Mouse (Mus musculus) c-Kit-negative CD71-positive TER-119-positive erythroid progenitor cells, embryonic 14.5 days (primary cell): ENCODE data around the gene Ccnd3.
A peak's percentile ranks its signal among the peaks of the same experiment; 100 is the strongest.

Experiments
- DNase-seq: peaks from one replicate; pipeline ENCODE4 v3.0.0-alpha.2; 2013; ENCODE audit warnings: low read depth, low spot score

Ccnd3 gene

DNA sequence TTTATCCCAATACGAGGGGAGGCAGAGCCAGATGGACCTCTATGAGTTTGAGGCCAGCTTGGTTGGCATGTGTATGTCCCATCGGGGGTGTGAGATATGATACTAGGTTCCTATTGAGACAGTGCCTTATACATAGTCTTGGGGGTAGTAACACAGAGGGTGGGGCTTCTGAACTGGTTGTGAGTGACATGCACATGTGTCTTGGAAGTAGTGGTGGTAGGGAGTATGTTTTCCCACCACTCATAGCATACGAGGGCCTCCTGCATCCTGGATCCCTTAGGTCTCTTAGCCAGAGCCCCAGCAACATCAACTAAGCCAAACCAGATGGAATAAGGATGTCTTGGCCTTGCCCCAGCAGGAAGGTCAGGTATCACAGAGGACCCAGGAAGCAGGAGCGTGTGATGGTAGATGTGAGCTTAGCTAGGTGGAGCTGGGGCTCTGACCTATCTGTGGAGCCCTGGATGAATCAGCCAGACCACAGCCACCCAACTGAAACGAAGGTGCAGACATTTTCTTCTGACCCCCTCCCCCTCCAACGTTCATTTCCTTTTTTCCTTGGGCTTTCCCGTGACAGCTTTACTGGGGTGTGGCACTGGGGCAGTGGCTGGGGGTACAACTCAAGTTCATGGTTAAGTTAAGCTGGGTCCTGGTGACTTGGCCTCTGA lies 10.5 kb downstream of the Ccnd3 start:
- no peak for DNase-seq

DNA sequence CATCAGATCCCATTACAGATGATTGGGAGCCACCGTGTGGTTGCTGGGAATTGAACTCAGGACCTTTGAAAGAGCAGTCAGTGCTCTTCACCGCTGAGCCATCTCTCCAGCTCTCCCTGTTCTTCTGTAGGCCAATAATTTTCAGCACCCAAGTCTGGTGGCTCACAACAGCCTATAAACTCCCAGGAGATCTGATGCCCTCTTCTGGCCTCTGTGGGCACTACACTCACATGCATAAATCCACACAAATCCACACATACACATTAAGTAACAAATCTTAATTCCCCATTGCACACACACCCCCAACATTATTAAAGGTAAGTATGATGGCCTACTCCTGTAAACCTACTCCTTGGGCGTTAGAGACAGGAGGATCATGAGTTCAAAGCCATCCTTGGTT lies 11.4 kb downstream of the Ccnd3 start:
- DNase-seq = no peak

DNA sequence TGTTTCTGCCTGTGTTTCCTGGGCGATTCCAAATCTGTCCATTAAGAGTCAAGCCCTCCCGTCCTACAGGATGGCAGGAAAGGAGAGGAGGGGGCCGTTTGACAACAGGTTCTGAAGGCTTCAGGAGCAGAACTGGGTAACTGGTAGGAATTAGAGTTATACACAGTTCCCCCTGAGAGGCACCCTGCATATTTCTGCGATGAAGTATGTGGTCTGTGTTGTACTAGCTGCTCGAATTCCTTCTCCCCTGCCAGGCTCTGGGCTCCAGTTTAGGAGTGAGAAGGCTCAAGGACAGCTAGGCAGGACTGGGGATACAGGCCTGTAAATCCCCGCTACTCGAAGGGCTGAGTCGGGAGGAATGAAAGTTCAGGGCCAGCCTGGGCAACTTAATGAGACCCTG lies 13.4 kb downstream of the Ccnd3 start:
- no peak for DNase-seq

DNA sequence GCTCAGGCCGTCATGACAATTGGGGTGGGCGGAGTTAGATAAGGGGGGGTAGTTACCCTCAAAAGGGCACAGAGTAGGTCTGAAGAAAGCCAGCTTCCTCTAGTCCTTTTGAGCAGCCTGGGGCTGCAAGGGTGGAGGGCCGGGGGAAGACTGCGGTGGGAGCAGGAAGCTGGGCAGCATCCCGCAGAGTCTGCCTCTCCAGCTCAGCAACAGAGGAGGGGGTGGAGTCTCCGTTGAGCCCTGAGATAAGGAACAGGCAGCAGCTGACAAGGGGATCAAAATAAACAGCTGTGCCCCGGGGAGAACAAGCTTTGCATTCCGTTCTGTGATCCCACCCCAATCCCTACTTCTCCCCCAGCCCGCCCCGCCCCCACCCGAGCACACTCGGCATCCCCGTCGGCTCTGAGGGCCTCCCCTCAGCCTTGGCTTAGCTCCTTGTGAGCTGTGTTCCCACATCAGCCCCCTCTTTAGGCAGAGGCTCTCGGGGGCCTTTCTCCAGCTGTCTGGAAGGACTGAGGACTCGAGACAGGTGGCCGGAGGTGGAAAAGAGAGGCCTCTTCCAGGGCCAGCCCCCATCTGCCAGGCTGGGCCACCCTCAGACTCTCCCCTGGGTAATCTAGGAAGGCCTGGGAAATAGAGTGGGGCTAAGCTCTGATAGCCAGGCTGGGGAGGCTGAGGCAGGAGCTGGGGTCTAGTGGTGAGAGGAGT lies 16.9 kb downstream of the Ccnd3 start:
- peak; percentile 64 for DNase-seq

DNA sequence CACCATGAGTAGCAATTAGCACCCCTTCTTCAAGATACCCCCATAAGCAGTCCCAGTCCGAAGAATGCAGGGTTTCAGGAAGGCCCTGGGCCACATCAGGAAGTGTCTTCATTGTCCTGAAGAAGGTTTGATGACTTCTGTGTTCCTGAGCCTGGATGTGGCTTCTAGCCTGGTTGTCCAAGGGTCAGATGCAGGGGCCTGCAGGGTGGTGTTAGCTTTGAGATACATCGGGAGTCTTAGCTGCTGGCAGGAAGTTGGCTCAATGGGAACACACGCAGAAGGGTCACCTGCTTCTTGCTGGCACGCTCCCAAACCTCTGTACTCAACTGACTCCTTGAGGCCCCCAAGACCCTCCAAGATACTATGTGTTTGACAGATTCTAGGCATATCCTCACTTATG lies 17.7 kb downstream of the Ccnd3 start:
- no peak for DNase-seq

DNA sequence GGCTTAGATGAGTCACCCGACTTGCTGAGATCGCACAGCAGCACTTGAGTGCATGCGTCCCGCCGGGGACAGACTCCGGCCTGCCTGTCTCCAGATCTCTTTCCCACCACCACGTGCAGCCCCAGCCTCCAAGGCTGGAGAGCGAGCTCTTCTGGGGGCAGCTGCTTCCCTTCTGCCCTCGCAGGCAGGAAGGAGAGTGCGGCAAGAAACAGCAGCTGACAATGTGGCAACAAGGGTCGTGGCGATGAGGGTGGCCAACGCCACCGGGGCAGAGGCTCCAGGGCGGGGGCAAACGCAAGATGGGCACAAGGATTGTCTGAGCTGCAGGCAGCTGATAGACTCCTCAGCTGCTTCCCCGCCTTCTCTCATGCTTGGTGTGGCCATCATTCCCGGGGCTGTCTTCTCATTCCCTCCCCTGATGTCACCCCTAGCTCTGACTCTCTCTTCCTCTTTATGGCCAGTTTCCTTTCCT lies 18.4 kb downstream of the Ccnd3 start:
- DNase-seq = no peak

DNA sequence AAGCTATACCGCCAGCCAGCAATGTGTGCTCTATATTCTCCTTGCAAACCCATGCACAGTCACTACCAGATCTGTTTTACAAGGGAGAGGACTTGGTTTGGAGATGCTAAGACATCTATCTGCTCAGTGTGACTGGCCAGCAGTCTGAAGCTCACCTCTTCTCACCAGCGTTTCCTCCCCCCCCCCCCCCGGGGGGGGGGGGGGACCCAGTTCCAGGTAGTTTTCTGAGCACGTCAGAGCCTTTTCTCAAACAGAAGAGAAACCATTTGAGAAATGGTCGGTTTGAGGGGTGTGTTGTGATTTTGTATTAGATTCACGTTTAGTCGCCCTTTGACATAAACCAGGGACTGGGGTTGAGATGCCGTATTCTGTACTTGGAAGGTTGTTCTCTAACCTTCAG lies 19.2 kb downstream of the Ccnd3 start:
- no peak for DNase-seq

DNA sequence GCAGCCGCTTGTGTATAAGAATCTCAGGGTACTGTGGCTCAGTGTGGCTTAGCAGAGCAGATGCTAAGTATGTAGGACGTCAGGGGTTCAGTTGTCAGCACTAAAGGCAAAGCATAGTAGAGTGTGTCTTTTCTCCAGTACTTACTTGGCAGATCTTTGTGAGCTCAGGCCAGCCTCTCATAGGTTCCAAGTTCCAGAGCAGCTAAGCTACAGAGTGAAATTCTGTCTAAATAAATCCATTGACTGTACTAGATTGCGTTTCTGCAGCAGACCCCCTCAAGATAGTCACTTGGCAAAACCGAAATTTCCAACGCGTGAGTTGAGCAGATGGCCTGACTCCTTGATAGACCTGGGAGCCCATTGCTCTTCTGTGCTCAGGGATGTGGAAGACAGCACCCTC lies 20.1 kb downstream of the Ccnd3 start:
- no peak for DNase-seq

DNA sequence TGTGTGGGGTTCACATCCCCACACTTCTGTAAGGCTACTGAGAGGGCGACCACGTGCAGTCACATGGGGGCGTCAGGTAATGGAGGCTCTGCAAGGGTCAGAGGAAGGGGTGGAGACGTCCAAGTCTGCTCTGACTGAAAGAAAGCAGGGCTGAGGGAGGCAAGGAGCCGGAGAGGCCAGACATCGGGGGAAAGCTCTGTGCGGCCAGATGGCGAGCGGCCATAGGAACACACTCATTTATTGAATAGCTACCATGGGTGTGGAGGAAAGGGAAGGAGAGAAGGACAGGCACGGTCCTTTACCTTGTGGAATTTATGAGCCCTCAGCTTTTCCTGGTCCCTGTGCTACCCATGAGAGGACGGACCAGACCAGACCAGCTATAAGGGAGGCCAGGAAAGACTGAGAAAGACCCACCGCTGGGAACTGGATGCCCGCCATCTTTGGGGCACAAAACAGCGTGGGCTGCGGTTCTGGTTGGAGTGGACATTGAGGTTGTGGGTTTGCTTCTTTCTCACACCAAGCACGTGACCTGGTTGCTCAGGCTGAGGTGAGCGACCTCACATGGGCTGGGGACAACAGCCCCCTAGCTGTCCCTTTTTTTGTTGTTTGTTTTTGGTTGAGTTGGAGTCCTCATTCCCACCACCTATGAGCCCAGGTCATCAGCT lies 22.1 kb downstream of the Ccnd3 start:
- DNase-seq = no peak

DNA sequence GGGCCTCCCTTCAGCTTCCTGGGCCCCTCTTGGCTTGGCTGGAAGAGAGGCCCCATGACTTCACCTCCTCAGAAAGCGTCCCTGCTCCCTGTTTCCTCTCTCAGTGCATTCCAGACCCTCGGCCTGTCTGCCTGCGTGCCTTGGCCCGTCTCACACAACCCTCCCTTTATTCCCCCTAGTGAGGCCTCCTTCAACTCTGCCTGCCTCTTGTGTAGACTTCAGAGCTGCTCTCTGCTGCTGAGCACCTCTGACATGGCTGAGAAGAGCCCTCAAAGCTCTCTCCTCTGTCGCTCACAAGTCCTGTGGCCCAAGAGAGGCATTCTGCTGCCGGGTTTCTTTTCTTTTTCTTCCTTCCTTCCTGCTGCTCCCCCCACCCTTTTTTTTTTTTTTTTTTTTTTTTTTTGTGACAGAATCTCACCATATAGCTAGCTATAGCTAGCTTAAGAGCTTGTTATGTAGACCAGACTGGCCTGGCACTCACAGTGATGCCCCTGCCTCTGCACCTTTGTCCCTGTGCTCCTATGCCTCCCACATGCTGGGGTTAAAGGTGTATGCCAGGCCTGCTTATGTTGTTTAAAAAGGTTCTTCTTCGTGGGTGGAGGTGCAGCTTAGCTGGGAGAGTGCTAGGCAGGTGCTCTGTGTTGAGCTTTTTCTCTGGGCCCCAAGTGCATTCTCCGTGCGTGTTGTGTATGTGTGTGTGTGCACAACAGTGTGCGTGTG lies 22.9 kb downstream of the Ccnd3 start:
- DNase-seq = no peak

DNA sequence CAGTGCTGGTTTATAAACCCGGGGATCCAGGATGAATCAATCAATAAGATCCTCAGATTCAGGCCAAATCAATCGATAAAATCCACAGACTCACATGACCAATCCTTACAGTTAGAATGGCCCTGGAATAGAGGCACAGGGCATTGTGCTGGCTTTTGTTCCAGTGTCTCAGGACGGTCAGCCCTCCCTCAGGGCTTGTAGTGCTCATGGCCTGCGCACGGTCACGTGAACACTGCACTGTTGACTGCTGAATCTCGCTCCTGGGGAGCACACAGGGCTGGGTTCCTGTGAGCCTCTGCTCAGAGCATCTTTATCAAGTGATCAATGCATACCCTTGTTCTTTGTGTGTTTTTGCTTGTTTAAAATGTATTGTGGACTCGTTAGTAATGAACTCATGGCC lies 24.1 kb downstream of the Ccnd3 start:
- no peak for DNase-seq

DNA sequence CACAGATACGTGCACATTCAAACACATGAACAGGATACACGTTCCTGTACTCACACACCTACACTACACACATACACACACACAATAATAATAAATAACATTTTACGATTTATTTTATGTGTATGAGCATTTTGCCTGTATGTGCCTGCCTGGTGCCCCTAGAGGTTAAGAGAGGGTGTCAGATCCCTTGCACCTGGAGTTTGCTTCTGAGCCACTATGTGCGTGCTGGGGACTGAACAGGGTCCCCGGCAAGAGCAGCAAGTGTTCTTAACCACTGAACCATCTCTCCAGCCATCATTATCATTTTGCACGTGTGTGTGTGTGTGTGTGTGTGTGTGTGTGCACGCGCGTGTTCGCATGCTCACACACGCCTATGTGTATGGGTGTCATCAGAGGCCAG lies 24.7 kb downstream of the Ccnd3 start:
- DNase-seq = no peak

DNA sequence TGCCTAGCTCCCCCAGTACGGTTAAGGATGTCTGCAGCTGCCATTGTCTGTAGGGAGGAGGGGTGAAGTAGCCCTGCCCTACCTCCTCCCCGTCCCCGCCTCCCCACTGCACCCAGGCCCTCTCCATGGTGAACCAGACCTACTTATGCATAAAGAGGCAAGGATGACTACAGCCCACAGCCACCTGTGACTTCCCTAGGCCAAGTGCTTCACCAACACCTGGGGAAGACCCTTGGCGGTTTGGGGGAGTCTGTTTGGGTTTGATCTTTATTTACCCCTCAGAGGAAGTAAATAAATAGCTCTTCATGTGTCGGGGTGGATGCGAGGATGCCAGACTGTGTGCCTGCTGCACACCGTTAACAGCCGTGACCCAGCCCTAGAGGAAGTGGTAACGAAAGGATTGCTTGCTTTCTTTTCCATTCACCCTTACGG lies 26.6 kb downstream of the Ccnd3 start:
- no peak for DNase-seq

DNA sequence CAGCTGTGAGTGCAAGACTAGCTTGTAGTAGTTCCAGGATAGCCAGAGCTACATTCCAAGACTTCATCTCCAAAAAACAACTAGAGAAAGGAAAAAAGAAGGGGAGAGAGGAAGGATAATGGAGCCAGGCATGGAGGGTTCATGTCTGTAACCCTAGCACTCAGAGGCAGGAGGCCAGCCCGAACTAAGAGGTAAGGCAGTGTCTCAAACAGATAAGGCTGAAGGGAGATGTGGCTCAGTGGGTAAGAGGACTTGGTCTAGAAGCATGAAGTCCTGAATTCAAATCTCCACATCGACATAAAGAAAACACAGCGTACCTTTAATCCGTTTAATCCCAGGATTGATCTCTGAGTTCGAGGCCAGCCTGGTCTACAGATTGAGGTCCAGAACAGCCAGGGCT lies 27.5 kb downstream of the Ccnd3 start:
- peak; percentile 56 for DNase-seq

DNA sequence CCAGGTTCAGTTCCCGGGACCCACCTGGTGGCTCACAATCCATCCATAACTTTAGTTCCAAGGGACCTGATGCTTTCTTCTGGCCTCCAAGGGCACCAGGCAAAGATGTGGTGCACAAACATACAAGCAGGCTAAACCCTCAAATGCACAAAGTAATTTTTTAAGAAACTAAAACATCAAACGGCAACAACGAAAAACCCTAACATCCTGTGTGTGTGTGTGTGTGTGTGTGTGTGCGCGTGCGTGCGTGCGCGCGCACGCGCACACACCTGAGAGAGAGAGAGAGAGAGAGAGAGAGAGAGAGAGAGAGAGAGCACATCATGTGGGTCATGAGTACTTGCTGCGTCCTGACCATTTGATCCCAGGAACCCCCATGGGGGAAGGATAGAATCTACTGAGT lies 28.8 kb downstream of the Ccnd3 start:
- DNase-seq = no peak

DNA sequence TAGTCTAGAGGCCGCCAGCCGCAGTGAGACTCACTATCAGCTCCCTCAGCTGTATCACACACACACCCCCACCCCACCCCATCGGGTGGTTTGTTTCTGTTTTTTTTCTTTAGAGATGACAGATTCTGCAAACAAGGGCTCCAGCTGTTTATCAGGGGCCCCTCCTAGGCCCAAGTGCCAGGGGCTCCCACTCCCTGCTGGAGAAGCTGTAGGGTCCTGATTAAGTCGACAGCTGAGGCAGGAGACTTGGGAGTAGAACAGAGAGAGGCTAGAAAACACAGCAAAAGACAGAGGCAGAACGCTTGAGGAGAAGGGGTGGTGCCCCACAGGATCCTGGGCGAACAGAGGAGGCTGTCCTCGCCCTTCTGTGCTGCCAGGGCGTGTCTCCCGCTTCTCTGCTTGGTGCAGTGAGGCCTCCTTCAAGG lies 31.0 kb downstream of the Ccnd3 start:
- DNase-seq = peak; percentile 76

DNA sequence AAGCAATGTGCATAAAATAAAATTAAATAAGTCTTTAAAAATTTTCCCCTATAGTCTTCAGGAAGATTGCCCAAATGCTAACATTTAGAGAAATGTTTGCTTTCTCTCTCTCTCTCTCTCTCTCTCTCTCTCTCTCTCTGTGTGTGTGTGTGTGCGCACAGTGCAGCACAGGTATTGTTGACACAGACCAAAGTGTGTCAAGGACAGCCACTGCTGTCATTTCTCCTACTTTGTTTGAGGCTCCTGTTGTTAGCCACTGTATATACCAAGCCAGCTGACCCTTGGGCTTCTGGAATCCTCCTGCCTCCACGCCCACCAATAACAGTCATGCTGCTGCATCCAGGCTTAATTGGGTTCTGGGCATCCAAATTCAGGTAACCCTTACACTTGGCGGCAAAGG lies 33.2 kb downstream of the Ccnd3 start:
- no peak for DNase-seq

DNA sequence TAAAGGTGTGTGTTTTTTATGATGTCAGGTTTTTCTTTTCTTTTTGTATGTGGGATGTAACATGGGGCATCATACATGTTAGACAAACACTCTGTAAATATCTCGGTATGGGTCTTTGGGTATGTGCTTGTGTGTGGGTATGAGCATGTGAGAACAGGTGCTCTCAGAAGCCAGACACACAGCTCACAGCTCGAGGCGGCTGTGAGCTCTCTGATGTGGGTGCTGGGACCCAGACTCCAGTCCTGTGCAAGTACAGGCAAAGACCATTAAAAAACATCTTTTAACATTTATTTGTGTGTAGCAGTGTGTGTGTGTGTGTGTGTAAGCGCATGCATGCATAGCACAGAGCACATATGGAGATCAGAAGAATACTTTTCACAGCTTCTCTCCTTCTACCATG lies 34.3 kb downstream of the Ccnd3 start:
- DNase-seq = no peak

DNA sequence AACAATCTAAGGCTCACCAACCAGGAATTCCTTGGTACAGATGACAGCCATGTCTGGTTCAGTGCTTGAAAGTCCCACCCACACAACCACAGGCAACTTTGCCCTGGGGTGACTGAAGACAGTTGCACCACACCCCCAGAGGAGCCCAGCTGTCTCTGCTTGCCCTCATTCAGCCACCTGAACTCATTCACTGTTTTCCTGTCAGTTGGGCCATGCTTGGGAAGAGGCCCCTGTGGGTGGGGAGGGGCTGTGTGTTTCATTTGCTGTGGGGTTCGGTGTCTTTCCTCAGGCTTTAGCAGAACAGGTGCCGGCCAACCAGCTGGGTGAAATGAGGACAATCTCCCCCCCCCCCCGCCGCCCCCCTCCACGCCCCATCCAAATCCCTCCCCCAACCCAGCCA lies 37.2 kb downstream of the Ccnd3 start:
- DNase-seq = no peak

DNA sequence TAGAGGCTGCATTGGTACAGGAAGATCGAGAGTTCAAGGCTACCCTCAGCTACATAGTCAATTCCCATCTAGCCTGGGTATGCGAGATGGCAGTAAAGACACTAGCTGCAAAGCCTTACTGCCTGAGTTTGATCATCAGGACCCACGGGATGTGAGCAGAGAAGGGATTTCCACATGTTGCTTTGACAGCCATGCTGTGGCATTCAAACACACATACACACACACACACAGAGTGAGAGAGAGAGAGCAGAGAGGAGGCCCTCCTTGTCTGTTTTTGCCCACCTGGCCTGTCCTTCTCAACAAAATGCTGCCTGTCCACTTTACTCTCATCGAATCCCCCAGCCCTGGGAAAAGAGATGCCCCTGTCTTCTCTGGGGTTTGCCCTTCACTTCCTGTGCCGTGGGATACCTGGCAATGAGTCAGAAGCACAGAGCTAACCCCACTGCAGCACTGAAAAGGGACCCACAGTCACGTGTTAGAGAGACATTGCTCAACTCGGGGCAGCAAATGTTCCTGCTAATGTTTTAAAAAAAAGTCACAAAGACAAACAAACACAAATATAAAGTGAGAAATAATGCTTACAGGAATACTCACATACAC lies 38.3 kb downstream of the Ccnd3 start:
- no peak for DNase-seq

DNA sequence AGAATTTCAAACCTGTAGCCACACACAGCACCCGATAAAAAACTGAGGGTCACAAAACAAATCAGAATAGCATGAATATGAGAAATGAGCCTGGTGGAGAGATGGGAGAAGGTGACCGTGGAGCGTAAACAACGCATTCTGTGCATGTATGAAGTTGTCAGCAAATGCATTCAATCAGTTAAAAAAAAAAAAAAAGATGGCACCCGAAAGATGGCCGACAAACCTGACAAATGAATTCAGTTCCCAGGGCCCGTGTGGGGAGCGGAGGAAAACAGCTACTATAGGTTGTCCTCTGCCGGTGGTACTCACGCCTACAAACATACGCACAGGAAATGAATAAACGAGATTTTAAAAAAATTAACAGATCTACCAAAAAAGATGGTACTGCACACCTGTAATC lies 40.3 kb downstream of the Ccnd3 start:
- no peak for DNase-seq

DNA sequence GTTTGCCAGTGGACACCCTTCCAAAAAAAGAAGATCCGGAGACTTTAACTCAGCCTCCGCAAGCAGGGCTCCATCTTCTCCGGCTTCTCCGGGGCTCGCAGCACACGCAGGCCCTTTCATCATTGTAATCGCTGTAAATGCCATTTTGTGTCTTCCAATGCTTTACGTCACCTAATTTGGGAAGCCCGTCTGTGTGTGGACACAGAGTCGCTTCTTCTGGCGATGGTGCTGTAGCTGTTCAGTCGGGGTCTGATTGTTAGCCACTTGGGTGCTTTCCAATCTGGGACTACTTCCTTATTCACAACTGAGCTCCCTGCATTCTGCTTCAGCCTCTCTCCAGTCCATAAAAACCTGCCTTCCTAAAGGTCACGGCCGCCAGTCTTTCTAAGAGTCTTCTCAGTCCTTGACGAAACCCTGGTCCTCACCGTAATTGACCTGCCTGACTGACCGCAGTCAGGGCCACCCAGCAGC lies 41.0 kb downstream of the Ccnd3 start:
- no peak for DNase-seq
